Mouse (Mus musculus) stomach, embryonic 15.5 days (tissue): ENCODE measurements around the gene Ralb. TPM values are rescaled to one million over a fixed set of nuclear protein-coding genes. Genes with fewer than 3 reads are reported as not detected.

Source experiments
- ATAC-seq: fragments of 200-750 bp; cut with Nextera tagmentation; 2 replicates; pipeline ENCODE4 v1.8.0; 2017; ENCODE audit warnings: low read depth, moderate number of reproducible peaks, moderate TSS enrichment; ENCODE audit not compliant: insufficient read depth, low FRiP score
- H3K27ac ChIP-seq: fragments of 300-500 bp; sonication (generic); 2 replicates; pipeline ENCODE4 v1.5.1; 2015; ENCODE audit warnings: mild to moderate bottlenecking, inconsistent platforms
- H3K27me3 ChIP-seq: fragments of 300-500 bp; sonication (generic); replicated peaks from 2 replicates; pipeline ENCODE4 v1.6.1; 2015; ENCODE audit warnings: inconsistent platforms
- H3K36me3 ChIP-seq: fragments of 300-500 bp; sonication (generic); 2 replicates; pipeline ENCODE4 v1.6.1; 2015; ENCODE audit warnings: inconsistent platforms
- H3K4me1 ChIP-seq: fragments of 300-500 bp; sonication (generic); 2 replicates; pipeline ENCODE4 v1.6.1; 2015; ENCODE audit warnings: inconsistent platforms
- H3K4me2 ChIP-seq: fragments of 300-500 bp; sonication (generic); 2 replicates; pipeline ENCODE4 v1.6.1; 2015; ENCODE audit warnings: mild to moderate bottlenecking, inconsistent platforms
- H3K4me3 ChIP-seq: fragments of 300-500 bp; sonication (generic); replicated peaks from 2 replicates; pipeline ENCODE4 v1.5.1; 2015; ENCODE audit warnings: inconsistent platforms
- H3K9ac ChIP-seq: fragments of 300-500 bp; sonication (generic); 2 replicates; pipeline ENCODE4 v1.6.1; 2015; ENCODE audit warnings: inconsistent platforms
- H3K9me3 ChIP-seq: fragments of 300-500 bp; sonication (generic); 2 replicates; pipeline ENCODE4 v1.6.1; 2016; ENCODE audit warnings: inconsistent platforms
- WGBS: fragments of 180-500 bp; shearing (Covaris S2); methylation state at CpG from one replicate; pipeline ENCODE4 v1.1.7; 2015; 5-methylcytosine and 5-hydroxymethylcytosine counted together
- polyA plus RNA-seq: library from polyadenylated mRNA; unstranded; fragments of >200 nt; fragmentation: Nextera tagmentation; extraction: Ambion mirVana; gene quantifications from 2 replicates; pipeline ENCODE4 v1.2.1, GENCODE M21; 2015

Gene Ralb
- polyA plus RNA-seq, 1 experiment from 2014 or later: 139 TPM

DNA sequence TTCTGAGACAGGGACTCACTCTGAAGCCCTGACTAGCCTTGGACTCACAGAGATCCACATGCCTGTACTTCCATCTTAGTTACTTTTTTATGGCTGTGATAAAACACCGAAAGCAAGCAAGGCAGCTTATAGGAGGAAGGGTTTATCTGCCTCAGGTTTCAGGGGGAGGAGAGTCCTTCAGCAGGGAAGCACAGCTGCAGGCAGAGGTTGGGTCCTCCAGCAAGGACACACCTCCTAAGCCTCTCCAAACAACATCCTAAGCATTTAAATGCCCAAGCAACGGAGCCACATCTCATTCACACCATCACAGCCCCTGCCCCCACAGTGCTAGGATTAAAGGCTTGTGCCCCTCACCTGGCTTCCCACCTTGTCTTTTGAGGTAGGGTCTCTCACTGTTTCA, 18.8 kb downstream of the Ralb start:
- no peak overlapping the region for H3K4me2 ChIP-seq
- no peak overlapping the region for H3K4me3 ChIP-seq
- H3K36me3 ChIP-seq: peaks cover 10% of the 10 kb centered on the region
- H3K4me1 ChIP-seq: 0 out of 2 replicates have a peak, but pooled peaks cover 5% of the 10 kb centered on the region
- H3K27ac ChIP-seq: no peak overlapping the region
- H3K27me3 ChIP-seq: no peaks in the 10 kb centered on the region
- no peak overlapping the region for H3K9ac ChIP-seq
- no peaks in the 10 kb centered on the region for H3K9me3 ChIP-seq
- WGBS: 24% methylated on average over 2 of the region's 2 CpGs
- 0 out of 2 replicates have a peak, but pooled peaks have one; percentile 9 for ATAC-seq

- H3K9ac ChIP-seq: no peak overlapping the region
These were observed 20.1 kb downstream of the Ralb start for GRCm38 (mm10) chr1:119484457-119484856.

GRCm38 (mm10) chr1:119482891-119483290, 21.7 kb downstream of the Ralb start:
- H3K36me3 ChIP-seq: peaks cover 10% of the 10 kb centered on the region
- no peaks in the 10 kb centered on the region for H3K27me3 ChIP-seq
- no peak overlapping the region for H3K9ac ChIP-seq
- H3K9me3 ChIP-seq: no peaks in the 10 kb centered on the region
- 0 out of 2 replicates have a peak, but pooled peaks cover 5% of the 10 kb centered on the region for H3K4me1 ChIP-seq
- ATAC-seq: no peak
- no peak overlapping the region for H3K4me2 ChIP-seq
- 66% methylated on average over 3 of the region's 3 CpGs for WGBS
- H3K27ac ChIP-seq: no peak overlapping the region
- H3K4me3 ChIP-seq: no peak overlapping the region

More at GRCm38 (mm10) chr1:119484457-119484856, 20.1 kb downstream of the Ralb start:
- no peaks in the 10 kb centered on the region for H3K27me3 ChIP-seq
- WGBS: 62% methylated on average over 3 of the region's 3 CpGs
- no peak for ATAC-seq
- no peaks in the 10 kb centered on the region for H3K9me3 ChIP-seq
- peaks cover 10% of the 10 kb centered on the region for H3K36me3 ChIP-seq
- H3K4me3 ChIP-seq: no peak overlapping the region
- H3K4me2 ChIP-seq: no peak overlapping the region
- H3K4me1 ChIP-seq: 0 out of 2 replicates have a peak, but pooled peaks cover 5% of the 10 kb centered on the region
- H3K27ac ChIP-seq: no peak overlapping the region

- Histone ChIP-seq H3K9ac (no peak overlapping the region), H3K27me3 (no peaks in the 10 kb centered on the region), H3K27ac (no peak overlapping the region), H3K4me1 (0 out of 2 replicates have a peak, but pooled peaks cover 5% of the 10 kb centered on the region), H3K4me2 (no peak overlapping the region), H3K9me3 (no peaks in the 10 kb centered on the region), H3K36me3 (peaks cover 10% of the 10 kb centered on the region), H3K4me3 (no peak overlapping the region)
- 92% methylated on average over 7 of the region's 7 CpGs for WGBS
- no peak for ATAC-seq
These were observed 23.2 kb downstream of the Ralb start for GRCm38 (mm10) chr1:119481205-119481932.

GRCm38 (mm10) chr1:119480678-119481077, 23.9 kb downstream of the Ralb start:
- 89% methylated on average over 8 of the region's 8 CpGs for WGBS
- H3K9ac ChIP-seq: no peak overlapping the region
- H3K4me1 ChIP-seq: 0 out of 2 replicates have a peak, but pooled peaks cover under 1% of the 10 kb centered on the region
- H3K4me3 ChIP-seq: no peak overlapping the region
- no peak overlapping the region for H3K27ac ChIP-seq
- H3K27me3 ChIP-seq: no peaks in the 10 kb centered on the region
- H3K4me2 ChIP-seq: no peak overlapping the region
- no peaks in the 10 kb centered on the region for H3K9me3 ChIP-seq
- peaks cover 10% of the 10 kb centered on the region for H3K36me3 ChIP-seq
- ATAC-seq: no peak

DNA sequence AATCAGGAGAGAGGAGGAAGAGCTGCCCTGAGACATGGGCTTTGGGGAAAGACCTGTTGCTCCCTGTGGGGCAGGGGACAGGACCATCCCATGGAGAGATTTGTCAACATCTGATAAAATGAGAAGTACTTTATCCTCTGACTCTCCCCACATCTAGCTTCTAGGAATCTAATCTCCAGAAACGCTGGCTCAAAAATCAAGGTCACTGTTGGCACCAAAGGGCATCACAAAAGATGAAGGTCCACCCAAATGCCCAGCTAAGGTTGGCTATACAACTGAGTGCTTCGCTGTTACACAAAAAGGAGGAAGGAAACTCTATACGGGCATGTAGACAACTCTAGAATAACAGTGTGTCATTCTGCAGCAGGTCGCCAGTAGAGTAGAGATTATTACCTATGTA, 25.0 kb downstream of the Ralb start:
- Histone ChIP-seq H3K4me3 (no peak overlapping the region), H3K9me3 (no peaks in the 10 kb centered on the region), H3K36me3 (peaks cover 16% of the 10 kb centered on the region), H3K27ac (no peak overlapping the region), H3K4me1 (no peaks in the 10 kb centered on the region), H3K9ac (no peak overlapping the region), H3K27me3 (no peaks in the 10 kb centered on the region), H3K4me2 (no peak overlapping the region)
- 75% methylated on average over 4 of the region's 4 CpGs for WGBS
- no peak for ATAC-seq

GRCm38 (mm10) chr1:119476905-119477353, 27.7 kb downstream of the Ralb start:
- ATAC-seq: no peak
- Histone ChIP-seq H3K4me3 (no peak overlapping the region), H3K27ac (no peak overlapping the region), H3K9me3 (no peaks in the 10 kb centered on the region), H3K36me3 (peaks cover 10% of the 10 kb centered on the region), H3K4me2 (no peak overlapping the region), H3K4me1 (no peaks in the 10 kb centered on the region), H3K9ac (no peak overlapping the region), H3K27me3 (no peaks in the 10 kb centered on the region)
- 84% methylated on average over 7 of the region's 7 CpGs for WGBS

DNA sequence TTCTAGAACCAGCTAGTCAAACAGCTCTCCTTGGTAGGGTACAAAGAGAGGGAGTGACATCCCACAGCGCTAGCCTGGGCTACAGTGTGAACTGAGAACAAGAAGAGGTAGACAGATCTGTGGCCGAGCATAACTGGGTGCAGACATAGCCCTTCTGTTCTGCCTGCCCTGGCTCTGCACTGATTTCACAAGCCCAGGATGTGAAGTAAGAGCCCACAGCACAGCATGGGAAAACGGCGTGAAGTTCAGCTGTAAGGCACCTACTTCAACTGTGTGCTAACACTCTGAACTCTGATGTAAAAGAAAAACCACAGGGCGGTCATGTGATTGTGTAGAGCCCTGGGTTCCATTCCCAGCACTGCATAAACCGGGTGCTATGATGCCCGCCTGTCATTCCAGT, 29.9 kb downstream of the Ralb start:
- 87% methylated on average over 7 of the region's 7 CpGs for WGBS
- no peak overlapping the region for H3K27ac ChIP-seq
- H3K4me3 ChIP-seq: no peak overlapping the region
- no peak for ATAC-seq
- peaks cover 11% of the 10 kb centered on the region; the same call in 1 of the 2 replicates for H3K36me3 ChIP-seq
- H3K9me3 ChIP-seq: no peaks in the 10 kb centered on the region
- H3K4me2 ChIP-seq: no peak overlapping the region
- no peak overlapping the region for H3K9ac ChIP-seq
- H3K4me1 ChIP-seq: no peaks in the 10 kb centered on the region
- no peaks in the 10 kb centered on the region for H3K27me3 ChIP-seq

DNA sequence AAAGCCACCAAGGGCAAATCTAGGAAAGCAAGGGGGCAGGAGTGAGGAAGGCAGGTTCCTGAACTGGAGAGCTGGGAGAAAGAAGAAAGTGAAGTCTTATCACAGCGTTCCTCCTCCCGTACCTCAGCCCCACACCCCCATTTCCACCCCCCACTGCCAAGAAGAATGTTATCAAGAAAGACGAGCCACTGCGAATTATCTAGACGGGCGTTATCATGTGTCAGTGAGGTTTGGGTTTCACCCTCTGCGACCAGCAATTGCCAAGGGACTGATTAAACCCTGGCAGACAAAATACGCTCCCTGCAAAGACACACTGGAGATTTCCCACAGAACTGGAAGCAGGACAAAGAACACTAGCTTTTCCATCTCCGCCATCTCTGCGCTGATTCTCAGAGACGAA, 31.9 kb downstream of the Ralb start:
- no peak; the same call in 1 of the 2 replicates for ATAC-seq
- H3K4me2 ChIP-seq: no peak overlapping the region
- no peak overlapping the region for H3K4me3 ChIP-seq
- H3K36me3 ChIP-seq: peaks cover 14% of the 10 kb centered on the region; the same call in 1 of the 2 replicates
- no peak overlapping the region for H3K9ac ChIP-seq
- 50% methylated on average over 11 of the region's 11 CpGs for WGBS
- H3K27ac ChIP-seq: no peak overlapping the region
- no peaks in the 10 kb centered on the region for H3K9me3 ChIP-seq
- no peaks in the 10 kb centered on the region for H3K4me1 ChIP-seq
- H3K27me3 ChIP-seq: no peaks in the 10 kb centered on the region

GRCm38 (mm10) chr1:119471793-119472396, 32.7 kb downstream of the Ralb start:
- no peak overlapping the region for H3K27ac ChIP-seq
- no peak overlapping the region for H3K4me2 ChIP-seq
- 56% methylated on average over 14 of the region's 14 CpGs for WGBS
- no peak for ATAC-seq
- no peak overlapping the region for H3K4me3 ChIP-seq
- H3K9ac ChIP-seq: no peak overlapping the region
- peaks cover 14% of the 10 kb centered on the region; the same call in 1 of the 2 replicates for H3K36me3 ChIP-seq
- H3K27me3 ChIP-seq: no peaks in the 10 kb centered on the region
- no peaks in the 10 kb centered on the region for H3K9me3 ChIP-seq
- H3K4me1 ChIP-seq: no peaks in the 10 kb centered on the region

DNA sequence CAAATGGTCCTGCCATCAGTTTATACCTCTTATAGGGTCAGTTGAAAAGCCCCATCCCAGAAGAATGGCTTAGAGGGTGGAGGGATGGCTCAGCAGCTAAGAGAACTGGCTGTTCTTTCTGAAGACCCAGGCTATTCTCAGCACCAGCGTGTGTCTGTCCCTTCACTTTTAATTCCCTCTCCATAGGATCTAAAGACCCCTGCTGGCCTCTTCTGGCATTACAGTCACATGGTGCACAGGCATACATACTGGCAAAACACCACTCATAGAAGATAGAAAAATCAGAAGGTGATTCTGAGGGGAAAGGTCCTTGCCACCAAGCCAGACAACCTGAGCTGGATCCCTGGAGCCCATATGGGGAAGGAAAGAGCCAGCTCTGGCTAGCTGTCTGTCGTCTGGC, 41.2 kb downstream of the Ralb start:
- no peak for ATAC-seq
- H3K27me3 ChIP-seq: no peaks in the 10 kb centered on the region
- H3K4me3 ChIP-seq: no peak overlapping the region
- no peaks in the 10 kb centered on the region for H3K36me3 ChIP-seq
- H3K4me2 ChIP-seq: no peak overlapping the region
- no peak overlapping the region for H3K9ac ChIP-seq
- no peaks in the 10 kb centered on the region for H3K4me1 ChIP-seq
- H3K9me3 ChIP-seq: no peaks in the 10 kb centered on the region
- WGBS: 44% methylated on average over 2 of the region's 2 CpGs
- H3K27ac ChIP-seq: no peak overlapping the region

DNA sequence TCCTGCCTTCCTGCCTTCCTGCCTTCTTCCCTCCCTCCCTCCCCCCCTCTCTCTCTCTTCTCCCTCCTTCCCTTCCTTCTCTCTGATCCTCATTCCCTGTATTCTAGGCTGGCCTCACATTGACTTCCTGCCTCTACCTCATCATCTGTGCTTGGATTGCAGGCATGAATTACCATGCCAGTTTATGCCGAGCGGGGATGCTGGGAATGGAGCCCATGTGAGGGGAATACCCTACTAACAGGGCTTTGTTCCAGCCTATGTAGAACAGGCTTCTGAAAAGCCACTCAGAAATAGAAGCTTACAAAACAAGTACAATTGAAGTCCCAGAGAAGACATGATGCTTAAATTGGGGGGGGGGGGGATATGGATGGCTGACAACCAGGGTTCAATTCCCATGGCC, 44.5 kb downstream of the Ralb start:
- whole genome bisulfite sequencing: 80% methylated on average over 2 of the region's 2 CpGs

More for the DNA sequence above, 44.5 kb downstream of the Ralb start:
- H3K9ac ChIP-seq: no peak overlapping the region
- H3K9me3 ChIP-seq: no peaks in the 10 kb centered on the region
- H3K27ac ChIP-seq: no peak overlapping the region
- 0 out of 2 replicates have a peak, but pooled peaks cover 3% of the 10 kb centered on the region for H3K27me3 ChIP-seq
- no peaks in the 10 kb centered on the region for H3K36me3 ChIP-seq
- ATAC-seq: no peak
- no peak overlapping the region for H3K4me2 ChIP-seq
- H3K4me3 ChIP-seq: no peak overlapping the region
- H3K4me1 ChIP-seq: peaks cover 2% of the 10 kb centered on the region; the same call in 1 of the 2 replicates
